9 mouse cellular contexts compared by ENCODE assay signal in genomic region chr6:84010303-84011225, GRCm38 (mm10). TPM values are rescaled to one million over a fixed set of nuclear protein-coding genes. Genes with fewer than 3 reads are reported as not detected.
A peak's percentile ranks its signal among the peaks of the same experiment; 100 is the strongest.
DNase-seq lines count a peak whose midpoint lies in the region; ATAC-seq lines count a peak whose summit lies in the region.
"Had no signal": no experiment of that assay in that cellular context is flagged by ENCODE, and none has a peak within 500 bp of the region (broad histone marks: within the 10 kb centered on the region; RNA-seq: fewer than 3 reads in every experiment).

No protein-coding gene starts in this region.

- H3K9me3 ChIP-seq in embryonic facial prominence, embryonic 14.5 days (ENCODE audit: control insufficient read depth, low read length), result no peaks in the 10 kb centered on the region
- H3K9me3 ChIP-seq in limb, embryonic 10.5 days (replicated peaks), result no peaks in the 10 kb centered on the region

- H3K4me3 ChIP-seq in embryonic facial prominence, embryonic 14.5 days (ENCODE audit: low read depth, low read length), result no peak overlapping the region
- peak overlapping the region; percentile 11; the same call in 1 of the 2 replicates for H3K4me3 ChIP-seq in limb, embryonic 10.5 days

- peak; percentile 79 for DNase-seq in gastrocnemius, adult 18-20 months (ENCODE audit: low spot score)
- DNase-seq in gastrocnemius, postnatal 4 days (ENCODE audit: low spot score in 2 of 2), result no peak
- peak; percentile 52 for DNase-seq in embryonic facial prominence, embryonic 14.5 days (ENCODE audit: low spot score)
- DNase-seq in heart, postnatal 36 days, result peak; percentile 63 to 71
- no peak for DNase-seq in limb, embryonic 10.5 days (ENCODE audit: low spot score)
- DNase-seq in frontal cortex, postnatal 14 days (ENCODE audit: low spot score in 2 of 2), result no peak
- DNase-seq in B cell, adult 2 months, result no peak

- H3K36me3 ChIP-seq in embryonic facial prominence, embryonic 14.5 days (ENCODE audit: control insufficient read depth, insufficient read depth, low read length), result no peaks in the 10 kb centered on the region
- no peaks in the 10 kb centered on the region for H3K36me3 ChIP-seq in limb, embryonic 10.5 days

- 0 out of 2 replicates have a peak overlapping the region, but pooled peaks have one; percentile 3 for H3K9ac ChIP-seq in embryonic facial prominence, embryonic 14.5 days (ENCODE audit: low read depth, low read length)

- peaks cover 25% of the 10 kb centered on the region for H3K4me1 ChIP-seq in embryonic facial prominence, embryonic 14.5 days (ENCODE audit: control insufficient read depth, insufficient read depth, low read length)
- H3K4me1 ChIP-seq in limb, embryonic 10.5 days, result peaks cover 34% of the 10 kb centered on the region

- ATAC-seq in embryonic facial prominence, embryonic 14.5 days (ENCODE audit: low read depth), result peak; percentile 60
- no peak for ATAC-seq in megakaryocyte-erythroid progenitor cell, adult 5-6 weeks (replicated peaks; ENCODE audit: low FRiP score, low TSS enrichment, poor library complexity, severe bottlenecking)

- intact Hi-C loops in heart, postnatal 36 days (cut with DNase I), result no loop called here

- H3K27me3 ChIP-seq in embryonic facial prominence, embryonic 14.5 days (replicated peaks; ENCODE audit: control insufficient read depth, insufficient read depth, low read length), result peaks cover 15% of the 10 kb centered on the region
- peaks cover 35% of the 10 kb centered on the region for H3K27me3 ChIP-seq in limb, embryonic 10.5 days (ENCODE audit: low read depth, poor library complexity, severe bottlenecking)

- no peak overlapping the region for H3K4me2 ChIP-seq in embryonic facial prominence, embryonic 14.5 days (ENCODE audit: low read depth, low read length)

- peak overlapping the region; percentile 40 for H3K27ac ChIP-seq in embryonic facial prominence, embryonic 14.5 days (replicated peaks; ENCODE audit: low read depth, low read length)
- H3K27ac ChIP-seq in limb, embryonic 10.5 days, result peak overlapping the region; percentile 3; the same call in 1 of the 2 replicates

- WGBS in embryonic facial prominence, embryonic 14.5 days, result 28% methylated on average over 8 of the region's 8 CpGs
- WGBS in limb, embryonic 10.5 days, result 35% methylated on average over 8 of the region's 8 CpGs

RNA-seq across cellular contexts. Expression of gene Dysf, which starts 2.2 kb away (rescaled TPM):
- total RNA-seq in gastrocnemius, adult 18-20 months (2021), result 10 to 100 TPM; 71.9 to 75.9 TPM
- total RNA-seq in gastrocnemius, postnatal 4 days (2021), result 100 to 1,000 TPM; 113 to 130 TPM
- 14.3 and 17.0 TPM in 2 replicates for polyA plus RNA-seq in embryonic facial prominence, embryonic 14.5 days (2014; fragmentation: Nextera tagmentation; extraction: Ambion mirVana)
- total RNA-seq in heart, postnatal 36 days (2021), result 100 to 1,000 TPM; 108 to 112 TPM
- 11.1 and 14.6 TPM in 2 replicates for polyA plus RNA-seq in limb, embryonic 10.5 days (2016; fragmentation: Nextera tagmentation; extraction: Ambion mirVana)
- not detected in 2 replicates for total RNA-seq in megakaryocyte-erythroid progenitor cell, adult 5-6 weeks (2014; fragmentation: Nextera tagmentation)
- total RNA-seq in megakaryocyte-erythroid progenitor cell, adult 5-6 weeks (2017), result not detected in 2 replicates
- total RNA-seq: hematopoietic stem cell, adult 5-6 weeks had no signal

Comparison
In these comparisons a context has a peak if more than half of its experiments do, and no peak if none do; other contexts are left out.
1. DNase-seq: peak in gastrocnemius, adult 18-20 months (single experiment), embryonic facial prominence, embryonic 14.5 days (single experiment) and heart, postnatal 36 days (2 of 2); none in gastrocnemius, postnatal 4 days (0 of 2), limb, embryonic 10.5 days (single experiment), frontal cortex, postnatal 14 days (0 of 2) and B cell, adult 2 months (0 of 2).
2. RNA of gene Dysf, which starts 2.2 kb away (total RNA-seq): 113 to 130 TPM in gastrocnemius, postnatal 4 days, 108 to 112 TPM in heart, postnatal 36 days and 71.9 to 75.9 TPM in gastrocnemius, adult 18-20 months; not detected in megakaryocyte-erythroid progenitor cell, adult 5-6 weeks; every median in the first group is over 10 times any median in the second.